Mouse (Mus musculus) thymus, postnatal 36 days (tissue): ENCODE results near the gene Cebpa.
A peak's percentile ranks its signal among the peaks of the same experiment; 100 is the strongest.

Experiments used
- DNase-seq, 2 experiments: peaks; one replicate each; pipeline ENCODE4 v3.0.0; 2022; ENCODE audit warnings: mixed read lengths in 2 of 2

Gene Cebpa

GRCm38 (mm10) chr7:35149616-35150433 is 30.7 kb downstream of the Cebpa start:
- DNase-seq, result no peak

GRCm38 (mm10) chr7:35150860-35151259 is 31.8 kb downstream of the Cebpa start:
- no peak for DNase-seq

- DNase-seq, result no peak
Observed at GRCm38 (mm10) chr7:35154449-35154848, 35.4 kb downstream of the Cebpa start.

GRCm38 (mm10) chr7:35156561-35157477 is 37.7 kb downstream of the Cebpa start:
- DNase-seq, result no peak

GRCm38 (mm10) chr7:35157512-35157911 is 38.4 kb downstream of the Cebpa start:
- DNase-seq, result no peak

GRCm38 (mm10) chr7:35162443-35162842 is 43.4 kb downstream of the Cebpa start:
- DNase-seq, result no peak

- no peak for DNase-seq
Observed at GRCm38 (mm10) chr7:35163600-35163999, 44.5 kb downstream of the Cebpa start.

GRCm38 (mm10) chr7:35164131-35164530 is 45.0 kb downstream of the Cebpa start:
- no peak for DNase-seq

- DNase-seq, result no peak
Observed at GRCm38 (mm10) chr7:35166988-35167387, 47.9 kb downstream of the Cebpa start.

- no peak for DNase-seq
Observed at GRCm38 (mm10) chr7:35167925-35168324, 48.8 kb downstream of the Cebpa start.

- DNase-seq, result peak; percentile 70 to 78
Observed at GRCm38 (mm10) chr7:35169341-35169740, 50.2 kb downstream of the Cebpa start.
